Mouse (Mus musculus) urinary bladder, postnatal 14 days (tissue): Measurements from ENCODE around the gene Wfdc6a.

Source experiments
- DNase-seq: peaks from one replicate; pipeline ENCODE4 v3.0.0; 2021; ENCODE audit warnings: low spot score

Wfdc6a gene

DNA sequence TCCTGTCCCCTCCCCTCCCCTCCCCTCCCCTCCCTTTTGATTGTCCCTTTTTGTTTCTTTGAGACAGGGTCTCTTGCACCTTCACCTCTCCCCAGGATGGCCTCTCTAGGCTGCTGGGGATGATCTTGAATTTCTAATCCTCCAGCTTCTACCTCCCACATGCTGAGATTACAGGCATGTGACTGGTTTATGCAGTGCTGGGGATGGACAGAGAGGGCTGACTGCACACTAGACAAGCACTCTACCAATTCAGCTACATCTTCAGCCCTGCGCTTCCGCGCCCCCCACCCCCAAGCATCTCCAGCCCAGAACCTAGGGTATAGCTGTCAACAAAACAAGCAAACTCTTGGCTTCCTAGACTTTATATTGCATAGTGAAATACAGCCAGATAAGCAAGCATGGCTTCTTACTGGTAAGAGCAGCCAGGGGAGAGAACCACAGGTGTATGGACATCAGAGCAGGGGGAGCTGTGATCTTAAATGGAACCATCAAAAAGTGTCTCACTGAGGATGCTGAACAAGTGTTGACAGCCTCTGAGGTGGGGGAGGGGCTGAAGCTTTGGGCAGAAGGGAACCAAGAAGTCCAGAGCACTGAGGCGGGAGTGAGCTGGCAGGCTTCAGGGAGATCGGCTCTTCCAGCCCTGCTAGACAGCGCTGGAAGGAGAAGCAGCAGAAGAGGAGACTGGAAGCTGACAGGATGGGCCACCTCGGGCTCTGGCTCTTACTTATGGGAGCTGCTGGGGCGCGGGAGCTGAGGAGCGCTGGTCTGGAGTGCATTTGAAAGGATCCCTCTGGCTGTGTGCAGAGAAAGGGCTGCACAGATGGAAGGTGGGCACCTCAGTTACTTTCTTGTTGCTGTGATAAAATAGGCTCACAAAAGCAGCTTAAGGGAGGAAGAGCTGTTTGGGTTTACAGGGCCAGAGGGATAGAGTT lies 35.0 kb downstream of the Wfdc6a start:
- no peak for DNase-seq

DNA sequence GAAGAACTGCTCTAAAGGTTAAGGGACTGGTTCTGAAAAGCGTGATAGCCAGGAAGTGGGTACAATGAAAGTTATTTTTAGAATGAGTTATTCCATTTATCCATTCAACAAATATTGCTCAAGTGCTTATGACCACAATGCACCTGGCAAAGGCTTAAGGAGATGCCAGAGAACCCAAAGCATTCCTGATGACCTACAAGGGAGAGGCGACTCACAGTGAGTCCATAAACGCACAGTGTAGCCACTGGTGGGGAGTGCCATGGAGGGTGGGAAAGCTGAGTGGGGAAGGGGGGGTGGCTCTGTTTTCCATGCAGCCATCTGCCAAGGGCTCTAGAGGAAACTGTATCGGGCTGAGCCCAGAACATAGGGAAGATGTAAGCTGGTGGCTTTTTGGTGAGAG lies 35.9 kb downstream of the Wfdc6a start:
- no peak for DNase-seq

DNA sequence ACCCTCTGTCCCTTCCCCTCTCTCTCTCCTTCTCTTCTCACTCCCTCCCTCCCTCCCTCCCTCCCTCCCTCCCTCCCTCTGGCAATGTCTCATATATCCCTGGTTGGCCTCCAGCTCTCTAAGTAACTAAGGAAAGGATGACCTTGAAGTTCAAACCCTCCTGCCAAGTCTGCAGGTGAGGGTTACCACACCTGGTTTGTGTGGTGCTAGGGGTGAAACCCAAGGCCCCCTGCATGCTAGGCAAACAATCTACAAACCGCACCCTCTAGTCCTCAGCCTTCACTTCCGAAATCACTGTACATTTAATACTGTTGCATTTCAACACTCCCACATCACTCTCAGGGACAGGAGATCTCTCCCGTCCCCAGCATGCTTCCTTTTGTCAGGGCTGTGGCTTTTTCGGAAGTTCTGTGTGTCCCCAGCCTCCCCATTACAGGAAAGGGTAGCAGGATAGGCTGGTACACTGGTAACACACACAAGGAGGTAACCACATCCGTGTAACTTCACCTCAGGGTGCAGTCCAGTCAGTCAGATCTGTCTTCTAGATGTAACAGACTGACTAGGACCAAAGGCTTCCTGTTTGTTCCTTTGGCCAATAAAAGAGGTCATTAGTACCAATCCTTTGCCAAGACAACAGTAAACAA lies 40.7 kb downstream of the Wfdc6a start:
- DNase-seq = no peak

DNA sequence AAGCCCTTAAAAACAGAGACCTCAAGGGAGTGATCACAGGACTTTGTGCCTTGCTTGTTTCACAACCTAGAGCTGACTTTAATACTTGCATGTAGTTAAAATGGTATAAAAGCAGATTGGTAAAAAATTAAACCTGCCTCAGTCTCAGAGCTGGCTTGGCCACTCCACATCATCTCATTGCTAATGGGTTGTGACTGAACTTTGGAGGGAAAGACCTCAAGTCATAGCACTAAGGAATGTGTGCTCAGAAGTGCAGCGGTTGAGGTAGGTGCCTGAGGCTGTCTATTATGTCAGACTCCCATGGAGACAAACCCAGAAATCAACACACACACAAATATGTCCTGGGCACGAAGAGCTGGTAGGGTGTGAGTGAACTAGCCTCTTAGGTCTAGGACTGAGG lies 41.5 kb downstream of the Wfdc6a start:
- DNase-seq = no peak

DNA sequence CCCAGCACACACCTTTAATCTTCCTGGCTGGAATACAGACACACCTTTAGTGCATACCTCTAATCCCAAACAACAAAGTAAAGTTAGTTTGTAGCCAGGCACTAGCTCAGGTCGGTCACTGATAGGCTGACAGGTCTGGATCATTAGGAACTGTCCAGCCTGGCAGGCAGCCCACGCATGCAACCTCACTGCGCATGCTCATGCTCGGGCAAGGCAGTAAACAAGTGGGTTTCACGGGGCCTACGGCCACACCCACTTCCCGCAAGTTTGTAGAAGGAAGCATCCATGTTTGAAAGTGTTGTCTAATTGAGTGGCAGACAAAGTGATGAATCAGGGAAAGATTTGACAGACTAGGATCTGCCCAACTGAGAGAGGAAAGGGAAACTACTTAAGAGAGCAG lies 42.6 kb downstream of the Wfdc6a start:
- no peak for DNase-seq

DNA sequence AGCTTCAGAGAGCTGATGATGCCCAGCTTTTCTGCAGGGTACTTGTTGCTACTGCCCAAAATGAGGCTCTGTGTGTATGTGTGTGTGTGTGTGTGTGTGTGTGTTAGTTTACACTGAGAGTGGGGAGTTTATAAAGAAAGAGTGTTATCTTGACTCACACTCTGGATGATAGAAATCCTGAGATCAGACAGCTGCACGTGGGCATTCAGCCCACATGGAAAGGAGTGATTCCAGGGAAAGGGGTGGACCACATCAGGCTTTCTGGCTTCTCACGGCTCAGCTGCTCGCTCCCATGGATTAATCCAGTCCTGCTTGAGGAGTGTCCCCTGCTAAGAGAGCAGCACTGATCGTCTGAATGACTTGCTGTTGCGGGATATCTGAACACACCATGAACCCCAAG lies 43.1 kb downstream of the Wfdc6a start:
- DNase-seq = peak; percentile 44

DNA sequence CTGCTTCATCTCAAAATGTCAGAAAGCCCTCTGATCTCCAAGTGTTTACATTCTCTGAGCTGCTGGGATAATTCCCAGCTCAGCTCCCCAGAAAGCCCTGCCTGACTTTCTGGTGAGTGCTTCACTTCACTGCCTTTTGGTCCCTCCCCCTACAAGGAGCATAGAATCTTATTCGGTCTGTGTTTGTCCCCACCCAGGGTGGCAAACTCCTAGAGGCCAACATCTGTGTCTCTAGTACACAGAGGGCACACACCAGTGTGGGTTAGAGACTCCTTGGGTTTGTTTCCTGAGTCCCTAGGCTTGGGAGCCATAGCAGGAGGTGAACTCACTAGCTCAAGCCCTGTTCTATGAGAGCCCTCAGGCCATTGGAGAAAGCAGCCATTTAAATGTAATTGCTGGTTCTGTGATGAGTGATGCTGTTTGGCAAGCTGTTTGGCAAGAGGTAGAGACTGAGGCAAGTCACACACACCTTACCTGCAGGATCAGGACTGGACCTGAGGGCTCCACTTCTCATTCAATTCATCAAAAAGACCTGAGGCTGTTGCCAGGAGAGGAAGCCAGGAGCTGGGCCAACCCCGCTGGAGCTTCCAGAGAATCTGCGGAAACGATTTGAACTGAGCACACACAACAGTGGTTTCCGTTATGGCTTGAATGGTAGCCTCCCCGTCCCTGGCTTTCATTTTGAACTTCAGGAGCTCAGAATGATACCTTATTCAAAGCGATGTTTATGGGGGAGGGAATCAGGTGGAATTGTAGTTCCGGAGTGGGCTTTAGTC lies 44.4 kb downstream of the Wfdc6a start:
- DNase-seq = no peak

DNA sequence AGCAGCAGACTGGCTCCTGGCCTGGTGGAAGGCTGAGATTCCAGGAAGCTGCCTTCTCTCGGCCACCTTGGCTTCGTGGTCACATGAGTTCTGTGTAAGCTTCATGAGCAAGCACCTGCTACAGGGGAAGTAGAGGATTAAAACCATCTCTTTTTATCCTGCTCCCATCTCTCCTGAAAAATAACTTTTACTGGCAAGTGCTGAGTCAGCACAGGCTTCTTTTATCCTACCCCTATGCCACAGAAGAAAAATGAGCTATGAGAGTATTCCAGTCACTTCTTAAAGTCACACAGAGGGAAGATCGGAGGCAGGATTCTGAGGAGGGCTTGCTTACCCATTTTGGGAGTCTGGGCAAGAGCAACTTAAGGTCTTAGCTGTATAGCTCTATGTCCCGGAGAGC lies 48.2 kb downstream of the Wfdc6a start:
- no peak for DNase-seq

DNA sequence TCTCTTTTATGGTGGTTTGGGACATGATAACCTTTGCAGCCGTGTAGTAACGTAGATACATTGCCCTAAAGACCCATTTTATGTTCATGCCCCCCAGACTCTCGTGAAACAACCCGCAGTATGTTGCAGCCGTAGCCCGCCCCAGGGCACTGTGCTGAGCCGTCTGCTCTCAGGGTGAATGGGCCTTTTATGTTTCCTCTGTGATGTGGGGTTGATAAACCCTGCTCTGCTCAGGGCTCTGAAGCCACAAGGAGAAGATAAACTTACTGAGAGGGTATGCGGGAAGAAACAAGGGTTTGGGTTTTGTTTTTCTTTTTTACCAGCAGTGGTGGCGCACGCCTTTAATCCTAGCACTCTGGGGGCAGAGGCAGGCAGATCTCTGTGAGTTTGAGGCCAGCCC lies 50.9 kb downstream of the Wfdc6a start:
- DNase-seq = no peak

DNA sequence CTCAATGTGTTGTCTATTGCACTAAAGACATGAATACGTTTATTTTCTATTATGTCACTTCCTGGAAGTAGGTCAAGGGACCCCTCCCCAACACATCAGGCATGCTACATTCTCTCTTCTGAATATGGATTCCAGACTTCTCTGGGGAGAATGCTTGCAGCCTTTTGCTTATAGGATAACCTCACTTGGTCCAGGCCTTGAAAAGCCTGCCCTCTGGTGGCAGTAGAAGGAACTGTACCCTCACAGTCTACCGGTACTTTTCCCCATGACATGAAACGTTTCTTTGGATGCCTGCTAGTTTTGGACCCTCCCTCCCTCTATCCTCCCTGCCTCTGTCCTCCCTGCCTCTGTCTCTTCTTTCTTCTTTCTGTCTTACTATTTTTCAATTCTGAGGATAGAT lies 54.1 kb downstream of the Wfdc6a start:
- peak; percentile 85 for DNase-seq
